Mouse (Mus musculus) duodenum, adult 2 months (tissue): ENCODE measurements around the gene Fam228b. TPM values are rescaled to one million over a fixed set of nuclear protein-coding genes. Genes with fewer than 3 reads are reported as not detected.

Experiments
- polyA plus RNA-seq: library from polyadenylated mRNA; depleted of rRNA; stranded (reverse); fragments of >200 nt; gene quantifications from 2 replicates; pipeline ENCODE4 v1.2.3, GENCODE M21; 2012; ENCODE audit warnings: low replicate concordance; rRNA removed

The Fam228b gene
- not detected in 2 replicates for polyA plus RNA-seq

GRCm38 (mm10) chr12:4768492-4769332, at the start of gene Fam228b, which contains the start of gene Pfn4:
Gene Fam228b (minus strand): TSS chr12:4769267.
Gene Pfn4 (plus strand): TSS chr12:4769022.

DNA sequence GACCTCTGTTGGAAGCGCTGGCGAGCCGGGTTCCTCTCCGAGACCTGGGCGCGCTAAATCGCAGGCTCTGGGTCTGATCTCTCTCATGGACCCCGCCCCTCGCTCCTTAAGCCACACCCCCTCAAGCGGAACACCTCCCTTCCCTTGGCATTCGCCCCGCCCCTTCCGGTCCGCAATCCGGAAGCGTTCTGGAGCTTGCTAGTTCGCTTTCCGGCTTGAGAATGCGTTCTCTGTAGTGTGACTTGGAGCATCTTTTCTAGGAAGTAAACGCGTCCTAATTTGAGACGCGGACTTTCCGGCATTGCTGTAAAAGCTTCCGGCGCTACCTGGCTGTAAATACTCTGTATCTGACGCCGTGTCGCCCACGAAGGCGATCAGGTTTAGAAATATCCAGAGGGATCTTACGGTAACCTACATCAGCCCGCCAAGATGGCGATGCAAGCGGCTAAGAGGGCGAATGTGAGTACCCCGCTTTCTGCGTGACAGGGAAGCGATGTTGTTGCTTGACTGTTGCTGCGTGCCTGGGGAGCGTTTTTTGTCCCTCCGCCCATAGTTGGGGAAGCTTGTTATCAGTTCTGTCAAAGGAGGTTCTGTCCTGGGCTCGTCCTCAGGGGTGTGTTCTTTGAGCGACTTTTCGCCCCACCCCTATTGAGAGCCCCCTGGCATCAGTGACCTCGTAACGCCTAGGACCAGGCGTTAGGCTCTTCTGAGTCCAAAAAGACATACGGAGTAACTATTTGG, 48.5 kb upstream of the Fam228b start, which contains the start of gene Sf3b6:
Sf3b6 (plus strand) TSS at position 184 of the 741 bp plus-strand sequence.

DNA sequence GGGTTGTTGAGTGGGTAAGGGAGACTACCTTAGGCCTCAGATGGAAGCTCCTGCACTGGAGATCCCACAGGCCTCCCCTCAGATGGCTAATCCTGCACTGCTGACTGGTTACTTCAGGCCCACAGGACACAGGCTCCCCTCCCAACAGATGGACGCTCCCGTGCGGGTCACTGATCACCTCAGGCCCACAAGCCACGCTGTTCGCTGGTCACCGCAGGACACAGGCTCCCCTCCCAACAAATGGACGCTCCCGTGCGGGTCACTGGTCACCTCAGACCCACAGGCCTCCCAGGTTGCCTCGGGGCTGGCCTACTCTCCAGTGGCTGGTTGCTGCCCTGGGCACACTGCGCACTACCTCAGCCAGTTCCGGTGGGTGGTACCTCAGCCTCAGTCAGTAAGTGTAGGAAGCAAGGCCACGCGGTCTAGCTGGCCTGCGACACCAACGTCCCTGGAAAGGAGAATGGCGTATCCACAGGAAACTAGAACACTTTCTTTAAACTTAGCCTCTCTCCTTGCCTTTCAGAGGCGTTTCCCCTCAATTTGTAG, 31.0 kb downstream of the Fam228b start, which contains the start of gene Fam228a:
Fam228a (minus strand) TSS at position 400 of the 546 bp plus-strand sequence.

Other genes starting within 250 kb of the Fam228b start
- 4.9 and 7.8 TPM in 2 replicates for gene Itsn2, start 176.6 kb downstream of the Fam228b start, polyA plus RNA-seq
- not detected in 2 replicates for gene Gm3625, start 176.3 kb downstream of the Fam228b start, polyA plus RNA-seq
- gene Fam228a, start 30.8 kb downstream of the Fam228b start, polyA plus RNA-seq = 0.06 TPM in 1 of 2 replicates, not detected in the other
- not detected in 2 replicates for gene Pfn4, start 245 bp downstream of the Fam228b start, polyA plus RNA-seq
- 12.8 and 24.0 TPM in 2 replicates for gene Sf3b6, start 48.3 kb upstream of the Fam228b start, polyA plus RNA-seq
- 1.8 and 2.0 TPM in 2 replicates for gene Fkbp1b, start 72.3 kb upstream of the Fam228b start, polyA plus RNA-seq
- 1.0 and 1.3 TPM in 2 replicates for gene Wdcp, start 74.0 kb upstream of the Fam228b start, polyA plus RNA-seq
- gene Mfsd2b, start 105.1 kb upstream of the Fam228b start, polyA plus RNA-seq = 1.4 and 2.1 TPM in 2 replicates
- 5.5 and 7.4 TPM in 2 replicates for gene Ubxn2a, start 138.4 kb upstream of the Fam228b start, polyA plus RNA-seq
- gene Atad2b, start 148.1 kb upstream of the Fam228b start, polyA plus RNA-seq = 10.2 TPM in 2 replicates